Mouse (Mus musculus) CH12.LX (cell line): Measurements from ENCODE around the gene Tiam1.

Source experiments
- CHD2 ChIP-seq: IDR thresholded peaks from 2 replicates; pipeline ENCODE4 v1.6.1; 2011; ENCODE audit warnings: low read length, improper control_type of control experiment
- CTCF ChIP-seq, 2 experiments: IDR thresholded peaks in 1 of 2; conservative IDR thresholded peaks in 1 of 2; 2 replicates each; pipeline ENCODE4 v1.5.1; 2011 to 2012; ENCODE audit warnings: low read depth in 2 of 2, low read length in 2 of 2, improper control_type of control experiment in 1 of 2, inconsistent platforms in 1 of 2, mild to moderate bottlenecking in 1 of 2, moderate library complexity in 1 of 2
- EP300 ChIP-seq: IDR thresholded peaks from 2 replicates; pipeline ENCODE4 v1.6.1; 2011; ENCODE audit warnings: low read length, improper control_type of control experiment
- KAT2A ChIP-seq: IDR thresholded peaks from 2 replicates; pipeline ENCODE4 v1.6.1; 2012; ENCODE audit warnings: low read length, improper control_type of control experiment, inconsistent platforms; ENCODE audit not compliant: insufficient replicate concordance
- MAX ChIP-seq: IDR thresholded peaks from 2 replicates; pipeline ENCODE4 v1.6.1; 2011; ENCODE audit warnings: low read length, improper control_type of control experiment
- MAZ ChIP-seq: IDR thresholded peaks from 2 replicates; pipeline ENCODE4 v1.6.1; 2012; ENCODE audit warnings: low read depth, mild to moderate bottlenecking, inconsistent platforms, low read length, improper control_type of control experiment, moderate library complexity

DNA sequence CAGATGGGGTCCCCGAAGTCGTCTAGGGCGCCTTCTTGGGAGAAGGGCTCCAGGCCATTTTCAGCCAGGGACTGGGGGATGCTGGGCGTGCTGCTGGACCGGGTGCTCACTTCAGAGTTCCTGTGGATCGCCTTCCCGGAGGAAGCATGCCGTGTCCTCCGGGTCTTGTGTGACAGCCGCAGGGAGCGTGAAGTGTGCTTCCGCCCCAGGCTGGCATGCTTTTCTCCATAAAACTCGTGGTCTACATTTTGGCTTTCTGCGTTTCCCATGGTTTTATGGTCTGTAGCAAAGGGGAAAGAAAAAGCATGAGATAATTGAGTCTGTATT is 245.3 kb downstream of the Tiam1 start:
- TF ChIP-seq EP300 (no peak), CHD2 (no peak), MAZ (no peak), CTCF (conservative IDR thresholded peaks at IDR 0.05 in 1 of 2, IDR thresholded peaks at IDR 0.05 in 1 of 2; ENCODE audit: low read depth in 2 of 2, low read length in 2 of 2) (no peak), MAX (no peak), KAT2A (no peak)
